Mouse (Mus musculus): ENCODE data around the gene Ikzf5.

Gene Ikzf5

DNA sequence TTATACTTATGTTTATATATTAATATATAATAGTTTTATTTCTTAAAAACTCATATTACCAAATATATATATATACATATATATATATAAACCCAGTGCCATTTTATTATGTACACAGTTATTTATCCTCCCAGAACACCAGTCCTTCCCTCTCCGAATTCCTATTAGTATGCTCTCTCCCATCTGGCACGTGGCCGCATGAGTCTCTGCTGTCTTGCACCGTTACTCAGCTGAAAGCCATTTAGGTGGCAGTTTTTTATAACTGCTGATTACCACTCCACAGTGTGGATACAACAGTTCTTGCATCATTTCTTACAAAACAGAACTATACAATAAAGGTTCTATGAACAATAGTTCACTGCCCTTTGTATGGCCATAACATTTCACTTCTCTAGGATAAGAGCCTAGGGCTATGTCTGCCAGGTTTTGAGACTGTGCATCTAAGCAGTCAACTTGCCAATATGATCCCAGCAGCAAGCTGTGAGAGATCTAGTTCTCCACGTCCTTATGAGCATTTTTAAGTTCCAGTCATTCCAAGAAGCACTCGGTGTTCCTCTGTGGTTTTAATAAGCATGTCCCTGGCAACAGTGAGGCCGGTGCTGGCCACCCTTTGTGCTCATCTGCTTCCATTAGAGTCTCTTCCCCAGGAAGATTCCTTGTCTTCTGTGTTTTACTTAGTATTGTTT is 64.3 kb downstream of the Ikzf5 start:
- no peak for DNase-seq (ENCODE audit: low spot score)
